Mouse (Mus musculus): ENCODE measurements around the gene Cdhr1.

Gene Cdhr1

DNA sequence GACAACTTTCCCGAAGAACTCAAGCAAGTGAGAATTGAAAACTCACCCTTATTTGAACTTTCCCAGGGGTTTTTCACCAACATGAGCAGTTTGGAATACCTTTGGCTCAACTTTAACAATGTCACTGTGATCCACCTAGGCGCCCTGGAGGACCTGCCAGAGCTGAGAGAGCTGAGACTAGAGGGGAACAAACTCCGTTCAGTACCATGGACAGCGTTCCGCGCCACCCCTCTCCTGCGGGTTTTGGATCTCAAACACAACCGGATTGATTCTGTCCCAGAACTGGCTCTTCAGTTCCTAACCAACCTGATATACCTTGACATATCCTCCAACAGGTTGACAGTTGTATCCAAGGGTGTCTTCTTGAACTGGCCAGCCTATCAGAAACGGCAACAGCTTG lies 29.6 kb downstream of the Cdhr1 start:
- DNase-seq (ENCODE audit: low spot score), result peak; percentile 59

DNA sequence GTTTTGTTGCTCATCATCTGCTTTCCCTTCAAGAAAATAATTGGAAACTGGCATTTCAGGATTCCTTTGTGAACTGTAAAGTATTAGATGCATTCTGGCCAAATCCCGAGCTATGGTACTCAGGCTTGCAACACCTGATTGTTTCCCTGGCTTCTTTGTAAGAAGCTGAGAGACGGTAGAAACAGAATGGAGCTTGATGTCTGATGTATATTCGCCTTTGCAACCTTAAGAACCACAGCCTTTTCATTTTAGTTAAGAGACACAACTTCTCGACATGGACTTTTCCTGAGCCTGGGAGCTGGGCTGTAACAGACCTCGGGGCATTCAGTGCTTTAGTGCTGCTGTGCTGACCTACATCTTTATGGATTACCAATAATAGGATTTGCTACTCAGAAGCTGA lies 30.5 kb downstream of the Cdhr1 start, which contains the start of gene Lrit2:
TSS of gene Lrit2 (plus strand) at position 301 of the 400 bp plus-strand sequence.
- DNase-seq (ENCODE audit: low spot score), result no peak

DNA sequence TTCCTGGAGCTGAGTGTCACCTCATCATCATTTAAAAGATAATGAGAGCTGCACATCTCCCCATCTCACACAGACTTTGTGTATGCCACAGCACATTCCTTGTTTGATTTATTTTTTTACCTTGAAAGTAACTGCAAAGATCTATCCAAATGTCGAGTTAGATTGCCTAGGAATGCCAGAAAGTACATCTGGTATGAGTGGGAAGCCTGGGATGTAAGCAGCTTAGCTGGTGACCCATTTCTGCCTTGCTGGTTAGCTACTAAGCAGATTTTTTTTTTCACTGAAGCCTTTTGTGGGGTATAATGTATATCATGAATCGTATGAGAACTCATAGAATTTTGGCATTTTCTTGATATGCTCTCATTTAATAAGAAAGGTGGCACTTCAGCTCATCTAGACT lies 31.5 kb downstream of the Cdhr1 start:
- no peak for DNase-seq (ENCODE audit: low spot score)

GRCm38 (mm10) chr14:37064849-37065248 lies 33.3 kb downstream of the Cdhr1 start:
- DNase-seq (ENCODE audit: low spot score), result no peak

- DNase-seq (ENCODE audit: low spot score), result no peak
Observed at GRCm38 (mm10) chr14:37048914-37049410, 49.2 kb downstream of the Cdhr1 start, which contains the start of gene Rgr. Gene Rgr, minus strand, starts transcription at chr14:37048964.

GRCm38 (mm10) chr14:37034432-37034831 lies 63.7 kb downstream of the Cdhr1 start:
- DNase-seq (ENCODE audit: low spot score), result no peak

DNA sequence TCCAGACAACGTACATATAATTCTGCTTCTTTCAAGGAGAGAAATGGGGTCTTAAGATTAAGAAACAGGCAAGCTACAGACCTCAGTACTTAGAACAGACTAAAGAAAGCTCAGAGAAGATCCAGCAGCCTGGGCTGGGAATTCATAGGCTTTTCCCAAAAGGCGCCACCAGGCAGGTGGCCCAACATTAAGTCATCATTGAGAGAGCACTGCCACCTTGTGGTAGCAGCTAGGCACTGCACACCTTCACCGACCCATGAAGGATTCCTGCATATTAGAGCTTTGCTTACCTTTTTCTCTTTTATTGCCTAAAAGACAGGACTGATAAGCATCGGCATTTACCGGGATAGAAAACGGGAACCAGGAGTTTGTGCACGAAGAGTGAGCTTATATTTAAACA lies 64.9 kb downstream of the Cdhr1 start:
- DNase-seq (ENCODE audit: low spot score), result peak; percentile 67

- no peak for DNase-seq (ENCODE audit: low spot score)
Observed at GRCm38 (mm10) chr14:37032481-37033104, 65.6 kb downstream of the Cdhr1 start.

GRCm38 (mm10) chr14:37028555-37028954 lies 69.6 kb downstream of the Cdhr1 start:
- no peak for DNase-seq (ENCODE audit: low spot score)

GRCm38 (mm10) chr14:37027951-37028350 lies 70.2 kb downstream of the Cdhr1 start:
- no peak for DNase-seq (ENCODE audit: low spot score)
